In the genomic region with DNA sequence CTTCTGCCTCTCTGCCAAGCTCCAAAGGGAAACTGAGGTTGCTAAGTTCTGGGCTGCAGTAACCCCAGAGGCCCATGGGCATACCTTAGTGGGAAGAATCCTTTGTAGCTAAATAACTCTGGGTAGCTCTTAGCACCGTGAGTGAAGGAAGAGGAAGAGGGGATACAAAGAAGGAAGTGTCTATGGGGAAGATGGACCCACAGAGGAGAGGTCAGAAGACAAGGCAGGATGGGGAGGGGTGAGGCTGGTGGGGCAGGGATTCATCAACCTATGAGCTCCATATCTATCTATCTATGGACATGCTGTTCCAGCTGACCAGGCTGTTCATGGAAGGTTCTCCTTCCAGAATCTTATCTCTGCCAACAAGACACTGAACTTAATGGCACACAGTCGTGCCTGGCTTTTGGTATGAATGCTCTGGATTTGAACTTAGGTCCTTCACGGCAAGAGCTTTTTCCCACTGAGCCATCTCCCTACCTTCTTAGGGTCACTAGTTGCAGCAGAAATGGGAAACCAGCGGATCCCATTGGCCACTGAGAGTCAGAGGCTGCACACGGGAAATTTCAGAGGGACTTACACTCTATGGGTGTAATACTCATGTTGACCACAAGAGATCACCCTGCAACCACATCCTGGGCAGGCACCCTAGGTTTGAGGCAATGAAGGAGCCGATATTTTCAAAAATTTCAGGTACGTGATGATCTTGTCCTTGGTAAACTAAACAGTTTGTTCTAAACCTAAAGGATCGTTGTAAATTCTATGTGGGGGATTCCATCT, we compare ENCODE assay signal across 8 mouse cellular contexts. TPM values are rescaled to one million over a fixed set of nuclear protein-coding genes. Genes with fewer than 3 reads are reported as not detected.
DNase-seq lines count a peak whose midpoint lies in the region; ATAC-seq lines count a peak whose summit lies in the region.

No protein-coding gene starts in this region.

- peak; percentile 67 for DNase-seq in kidney, adult 9 months
- DNase-seq in kidney, adult 11 months: no peak
- DNase-seq in CD4-positive helper T cell, adult 2 months (ENCODE audit: low read depth, low spot score): peak; percentile 73
- DNase-seq in Muller cell, postnatal 12 days (ENCODE audit: inconsistent ontology term): peak; percentile 47
- peak; percentile 62 to 67 for DNase-seq in left cerebral cortex, postnatal 14 days (ENCODE audit: low spot score in 2 of 2)
- peak; percentile 39 to 56 for DNase-seq in natural killer cell, adult 2 months (ENCODE audit: low spot score in 2 of 2)
- DNase-seq in right cerebral cortex, postnatal 14 days: no peak

- peak; percentile 71 for ATAC-seq in erythroblast, adult 5-6 weeks (replicated peaks; ENCODE audit: low FRiP score, poor library complexity, severe bottlenecking)

- intact Hi-C loops in left cerebral cortex, postnatal 14 days (cut with DNase I): loop anchor here (1.0 to 10.0 kb wide), 5 partner anchors 205 to 793 kb away; a partner anchor contains a TSS

RNA-seq across cellular contexts. Expression of a gene that starts 7.0 kb away (rescaled TPM):
- total RNA-seq in erythroblast, adult 5-6 weeks (2015; ENCODE audit: low replicate concordance): not detected in 2 replicates
- total RNA-seq in erythroblast, adult 5-6 weeks (2017; ENCODE audit: low replicate concordance): 1.2 and 4.2 TPM in 2 replicates
- total RNA-seq in left cerebral cortex, postnatal 14 days (2021): 10 to 100 TPM; 16.4 to 19.1 TPM

RNA-seq across cellular contexts. Expression of a gene that starts 45.9 kb away (rescaled TPM):
- 14.8 and 18.8 TPM in 2 replicates for total RNA-seq in erythroblast, adult 5-6 weeks (2015; ENCODE audit: low replicate concordance)
- total RNA-seq in erythroblast, adult 5-6 weeks (2017; ENCODE audit: low replicate concordance): 6.5 and 7.1 TPM in 2 replicates
- 100 to 1,000 TPM in 1 of 2 experiments, 10 to 100 TPM in 1; 93.1 to 112 TPM for total RNA-seq in left cerebral cortex, postnatal 14 days (2021)

Comparison
In these comparisons a context has a peak if more than half of its experiments do, and no peak if none do; other contexts are left out.
1. DNase-seq: peak in kidney, adult 9 months (single experiment), CD4-positive helper T cell, adult 2 months (single experiment), Muller cell, postnatal 12 days (single experiment), left cerebral cortex, postnatal 14 days (2 of 2) and natural killer cell, adult 2 months (2 of 2); none in kidney, adult 11 months (single experiment) and right cerebral cortex, postnatal 14 days (single experiment).
2. RNA of a gene that starts 45.9 kb away (total RNA-seq): 93.1 to 112 TPM in left cerebral cortex, postnatal 14 days; 6.5 to 18.8 TPM in erythroblast, adult 5-6 weeks; every median in the first group is over 4 times any median in the second.